Mouse (Mus musculus) cerebellum, adult (tissue): ENCODE results near the gene Snx30.
A peak's percentile ranks its signal among the peaks of the same experiment; 100 is the strongest.

Experiments
- ATAC-seq: cut with Nextera tagmentation; 2 replicates; pipeline ENCODE4 v1.9.2; 2017; ENCODE audit warnings: mild to moderate bottlenecking, moderate library complexity, mixed read lengths; ENCODE audit not compliant: insufficient number of reproducible peaks, low FRiP score, low TSS enrichment

Snx30 gene

DNA sequence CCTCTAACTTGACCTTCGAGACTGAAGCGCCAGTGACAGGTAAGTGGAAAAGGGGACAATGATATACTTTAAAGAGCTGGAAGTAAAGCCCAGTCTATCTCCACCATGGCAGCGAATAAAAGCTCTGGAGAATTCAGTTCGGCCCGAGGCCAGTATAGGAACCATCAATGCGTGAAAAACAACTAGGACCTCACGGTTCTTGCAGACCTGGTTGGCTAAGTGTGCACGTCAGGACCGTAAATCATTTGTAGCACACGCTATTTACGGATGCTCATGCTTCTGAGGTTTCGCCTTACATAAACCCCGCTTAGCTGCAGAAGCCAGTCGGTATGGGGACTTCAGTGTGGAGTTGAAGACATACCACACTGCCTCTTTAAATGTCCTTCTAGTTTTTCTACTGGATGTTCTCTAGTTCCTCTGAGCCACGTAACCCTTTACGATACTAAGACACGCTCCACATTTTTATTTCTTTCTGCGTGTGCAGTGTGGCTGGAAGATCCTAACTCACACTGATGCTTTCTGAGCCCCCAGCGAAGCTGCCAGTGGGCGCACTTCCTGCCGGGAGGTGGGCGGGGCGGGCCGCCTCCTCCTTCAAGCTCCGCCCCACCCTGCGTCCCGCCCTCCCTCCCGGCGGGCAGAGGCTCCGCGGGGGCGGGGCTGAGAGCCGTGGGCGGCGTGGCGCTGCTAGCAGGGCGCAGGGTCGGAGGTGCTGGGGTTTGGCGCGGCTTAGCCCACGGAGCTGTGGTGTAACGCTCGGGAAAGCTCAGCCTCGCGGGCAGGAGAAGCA is at the start of gene Snx30:
TSS of gene Snx30 (plus strand) at position 660 of the 787 bp plus-strand sequence.
- ATAC-seq: peak; percentile 68

DNA sequence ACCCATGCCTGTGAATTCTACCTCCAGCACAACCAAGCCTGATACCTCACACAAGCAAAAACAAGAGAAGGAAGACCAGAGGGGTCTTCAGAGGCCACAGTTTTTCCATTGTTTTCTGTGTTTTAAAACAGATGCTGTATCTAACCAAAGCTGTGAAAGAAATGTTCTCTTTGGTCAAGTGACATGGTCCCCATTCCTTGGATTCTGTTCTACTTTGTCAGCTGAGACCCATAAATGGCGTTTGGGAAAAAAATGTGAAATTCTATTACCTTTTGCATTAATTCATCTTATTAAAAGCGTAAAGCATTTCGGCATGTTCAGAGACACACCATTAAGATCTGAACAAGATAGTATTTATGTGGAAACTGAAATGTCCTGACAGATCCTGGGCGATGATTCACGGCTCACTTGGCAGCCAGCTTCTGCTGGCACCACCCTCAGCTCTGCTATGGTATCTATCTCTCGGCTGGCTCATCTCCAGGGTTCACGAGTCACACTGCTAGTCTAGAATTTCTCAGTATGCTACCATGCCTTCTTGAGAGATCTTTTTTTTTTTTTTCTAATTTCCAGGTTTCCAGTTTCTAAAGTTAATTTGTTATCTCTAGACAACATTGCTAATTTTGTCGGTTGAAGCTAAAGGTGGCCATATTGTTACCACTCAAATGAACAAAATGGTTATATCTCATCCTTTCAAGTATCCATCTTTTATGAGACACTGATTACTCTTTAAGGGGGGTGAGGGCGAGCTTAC is 49.1 kb upstream of the Snx30 start:
- peak; percentile 85 for ATAC-seq

DNA sequence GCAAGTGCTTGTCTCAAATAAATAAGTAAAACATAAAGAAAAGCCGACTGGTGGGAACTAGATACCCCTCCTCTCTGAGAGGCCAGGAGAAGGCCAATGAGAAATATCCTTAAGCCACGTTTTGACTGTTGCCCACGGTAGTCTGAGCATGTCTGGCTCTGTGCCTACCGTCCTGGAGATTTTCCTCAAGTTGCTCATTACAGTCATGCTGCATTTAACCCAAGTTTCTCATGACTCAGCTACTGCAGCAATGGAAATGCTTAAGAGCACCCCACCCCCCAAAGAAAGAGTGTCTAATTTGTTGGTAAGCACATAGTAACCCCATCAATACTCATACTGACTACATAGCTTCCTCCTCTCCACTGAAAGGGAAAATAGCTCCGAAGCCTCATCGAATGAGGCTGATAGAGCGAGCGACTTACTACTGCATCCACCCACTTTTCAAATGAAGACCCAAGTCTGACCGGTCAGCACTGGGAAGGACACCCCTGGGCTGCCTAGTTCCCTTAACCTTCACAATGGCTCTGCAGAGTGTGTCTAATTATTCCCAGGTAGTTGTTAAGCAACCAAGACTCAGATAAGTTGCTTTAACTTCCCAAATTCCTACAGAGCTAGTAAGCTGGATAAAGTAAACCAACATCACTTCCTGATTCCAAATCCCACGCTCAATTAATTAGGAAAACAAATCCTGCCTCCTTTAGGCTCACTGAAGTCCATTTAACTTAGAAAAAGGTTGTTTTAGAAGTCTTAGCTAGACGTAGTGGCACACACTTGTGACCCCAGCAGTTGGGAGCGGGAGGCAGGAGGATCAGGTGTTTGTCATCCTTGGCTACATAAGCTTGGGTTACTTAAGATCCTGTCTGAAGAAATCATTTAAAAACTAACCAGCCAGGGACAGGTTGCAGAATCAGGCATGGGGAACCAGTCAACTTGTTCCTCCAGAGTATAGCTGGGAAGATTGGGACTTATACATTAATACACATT is 47.9 kb upstream of the Snx30 start:
- no peak for ATAC-seq

- ATAC-seq: no peak
Observed at GRCm38 (mm10) chr4:59760016-59760415, 45.6 kb upstream of the Snx30 start.

GRCm38 (mm10) chr4:59760636-59761364 is 44.8 kb upstream of the Snx30 start:
- no peak for ATAC-seq

DNA sequence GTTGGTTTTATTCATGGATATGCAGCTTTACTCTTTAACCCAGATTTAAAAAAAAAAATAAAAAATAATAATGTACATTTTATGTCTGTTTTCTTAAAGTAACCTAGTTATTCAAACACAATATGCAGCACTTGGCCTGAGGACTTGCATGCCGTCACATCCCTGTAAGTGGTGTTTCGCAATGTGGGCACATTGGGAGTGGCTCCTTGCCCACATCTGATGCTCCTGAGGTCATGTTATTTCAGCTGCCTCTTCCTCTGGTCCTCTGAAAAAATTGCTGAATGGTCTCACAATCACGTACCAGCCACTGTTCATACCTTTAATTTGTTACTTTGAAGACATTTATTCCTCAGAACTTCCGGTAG is 44.3 kb upstream of the Snx30 start:
- no peak for ATAC-seq

GRCm38 (mm10) chr4:59764950-59765349 is 40.7 kb upstream of the Snx30 start:
- ATAC-seq: no peak

DNA sequence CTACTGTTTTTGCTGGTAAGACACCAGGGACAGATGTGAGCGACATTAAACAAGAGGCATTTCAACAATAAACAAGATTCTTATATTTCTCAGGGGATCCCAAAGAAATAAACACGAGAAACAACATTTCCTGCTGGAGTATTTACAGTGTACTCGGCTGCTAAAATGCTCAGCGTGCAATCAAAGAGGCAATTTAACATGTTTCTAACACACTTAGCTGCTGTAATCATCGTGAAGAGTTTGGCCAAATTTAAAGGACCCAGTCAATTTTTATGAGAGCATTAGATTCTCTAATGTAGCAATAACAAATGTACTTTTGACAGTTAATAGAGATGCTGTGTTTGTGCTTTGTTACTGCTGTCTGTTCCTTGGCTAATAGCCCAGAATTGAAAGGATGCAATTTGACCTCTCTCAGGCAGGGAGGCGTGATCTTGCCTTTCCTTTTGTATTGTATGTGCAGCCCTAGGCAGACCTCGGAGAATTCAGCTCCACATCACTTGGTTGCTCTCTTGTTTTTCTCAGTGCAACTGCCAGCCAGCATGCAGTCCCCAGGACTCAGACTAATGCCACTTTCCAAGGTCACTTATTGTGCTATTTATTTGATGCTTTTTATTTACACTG is 40.1 kb upstream of the Snx30 start:
- no peak for ATAC-seq

DNA sequence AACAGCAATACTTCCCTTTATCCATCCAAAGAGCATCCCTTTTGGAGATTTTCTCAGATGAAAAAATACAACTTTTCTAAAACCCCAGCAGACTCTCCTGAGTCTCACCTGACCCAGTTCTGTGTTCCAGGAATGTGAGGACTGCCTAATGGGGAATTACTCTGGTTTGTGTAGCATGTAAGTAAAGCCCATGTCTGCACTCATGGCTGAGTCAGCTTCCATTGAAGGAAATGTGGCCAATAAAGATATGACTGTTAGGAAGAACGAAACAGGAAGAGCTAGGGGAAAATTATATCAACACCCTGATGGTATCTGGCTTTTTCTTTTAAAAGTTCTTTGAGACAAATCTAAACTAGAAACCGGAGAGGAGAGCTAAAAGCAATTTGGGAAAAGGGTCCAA is 37.9 kb upstream of the Snx30 start:
- no peak for ATAC-seq

DNA sequence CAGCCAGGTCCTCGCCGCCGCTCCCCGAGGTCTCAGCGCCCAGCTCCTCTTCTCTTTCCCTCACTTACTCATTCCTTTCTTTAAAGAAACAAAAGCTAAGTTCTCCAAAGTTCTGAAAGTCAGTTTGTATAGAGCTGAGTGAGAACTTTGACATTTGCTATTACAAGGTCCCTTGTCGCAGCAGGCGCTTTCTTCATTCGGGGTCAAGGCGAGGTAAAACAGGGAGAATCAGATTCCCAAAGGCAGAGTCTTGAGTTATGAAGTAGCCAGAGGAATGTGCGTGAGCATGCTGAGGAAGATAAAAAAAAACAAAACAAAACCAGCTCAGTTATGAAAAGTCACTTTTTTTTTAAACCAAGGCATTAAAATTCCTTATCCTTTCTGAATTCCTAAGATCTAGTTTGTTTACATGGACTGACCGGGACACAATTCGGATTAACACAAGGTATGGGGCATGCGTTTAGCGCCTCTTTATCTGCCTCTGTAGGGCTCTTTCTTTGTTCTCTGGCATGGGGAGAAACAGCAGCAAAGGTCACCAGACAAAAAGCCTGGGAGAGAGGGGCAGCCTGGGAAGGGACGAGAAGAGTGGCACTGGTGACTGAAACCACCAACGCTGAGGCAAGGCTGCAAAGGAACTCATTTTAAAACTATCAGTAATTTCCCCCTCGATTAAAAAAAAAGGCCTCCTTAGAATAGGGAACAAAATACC is 33.3 kb upstream of the Snx30 start:
- ATAC-seq: no peak

- no peak for ATAC-seq
Observed at GRCm38 (mm10) chr4:59777828-59778227, 27.8 kb upstream of the Snx30 start.

GRCm38 (mm10) chr4:59780568-59780967 is 25.1 kb upstream of the Snx30 start:
- ATAC-seq: no peak

DNA sequence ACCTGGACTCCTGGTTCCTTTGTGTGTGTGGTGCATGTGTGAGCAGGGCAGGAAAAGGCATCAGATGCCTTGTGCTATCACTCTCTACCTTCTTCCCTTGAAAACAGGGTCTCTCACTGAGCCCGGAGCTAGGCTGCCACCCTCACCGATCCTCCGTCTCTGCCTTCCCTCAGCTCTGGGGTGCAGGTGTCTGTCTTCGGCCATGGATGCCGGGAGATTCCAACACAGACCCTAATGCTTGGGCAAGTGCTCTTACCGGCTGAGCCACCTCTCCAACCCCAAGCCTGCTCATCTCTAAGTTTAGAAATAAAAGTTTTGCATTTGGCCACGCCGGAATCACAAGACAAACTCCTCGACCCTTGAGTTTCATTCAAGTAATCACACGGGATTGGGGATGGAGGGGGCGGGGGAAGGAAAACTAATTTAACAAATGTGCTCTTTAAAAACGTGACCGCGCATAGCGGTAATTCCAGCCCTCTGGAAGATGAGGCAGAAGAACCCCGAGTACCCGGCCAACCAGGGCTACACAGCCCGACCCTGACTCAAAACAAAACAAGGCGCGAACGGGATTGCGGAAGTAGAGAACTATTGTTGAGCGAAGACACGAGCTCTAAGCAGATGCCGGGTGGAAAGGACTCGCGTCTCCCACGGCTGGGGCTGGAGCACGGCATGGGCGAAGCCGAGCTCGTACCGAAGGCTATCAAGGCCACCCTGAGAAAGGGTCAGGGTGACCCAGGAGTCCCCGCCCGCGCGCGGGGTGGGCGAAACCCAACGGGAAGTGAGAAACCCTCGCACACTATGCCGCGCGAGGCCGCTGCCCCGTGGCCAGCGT is 22.6 kb upstream of the Snx30 start:
- no peak for ATAC-seq

DNA sequence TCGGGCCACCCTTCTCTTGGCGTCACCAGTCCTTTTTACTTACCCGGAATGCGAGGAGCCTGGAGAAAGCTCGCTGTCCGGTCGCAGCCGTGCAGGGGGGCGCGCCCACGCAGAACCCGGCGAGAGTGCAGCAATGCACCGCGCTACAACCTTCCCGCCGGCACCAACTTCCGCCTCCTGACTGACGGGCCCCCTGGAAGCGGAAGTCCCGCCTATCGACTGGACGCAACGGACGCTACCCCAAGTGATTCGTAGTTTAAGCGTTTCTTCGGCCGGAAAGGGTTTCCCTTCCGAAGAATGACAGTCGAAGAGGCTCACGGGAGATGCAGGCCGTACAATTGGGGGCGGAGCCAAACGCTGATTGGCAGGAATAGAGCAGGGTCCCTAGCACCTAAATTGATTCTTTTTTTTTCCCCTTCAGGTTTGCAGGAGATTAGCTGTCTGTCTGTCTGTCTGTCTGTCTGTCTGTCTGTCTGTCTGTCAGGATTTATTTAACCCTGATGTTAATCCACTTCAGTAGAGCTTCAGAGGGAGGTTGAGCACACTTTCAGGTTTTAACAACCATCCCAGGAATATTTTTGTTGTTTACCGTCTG is 21.9 kb upstream of the Snx30 start:
- peak; percentile 99 for ATAC-seq

GRCm38 (mm10) chr4:59785412-59785811 is 20.2 kb upstream of the Snx30 start:
- no peak for ATAC-seq

DNA sequence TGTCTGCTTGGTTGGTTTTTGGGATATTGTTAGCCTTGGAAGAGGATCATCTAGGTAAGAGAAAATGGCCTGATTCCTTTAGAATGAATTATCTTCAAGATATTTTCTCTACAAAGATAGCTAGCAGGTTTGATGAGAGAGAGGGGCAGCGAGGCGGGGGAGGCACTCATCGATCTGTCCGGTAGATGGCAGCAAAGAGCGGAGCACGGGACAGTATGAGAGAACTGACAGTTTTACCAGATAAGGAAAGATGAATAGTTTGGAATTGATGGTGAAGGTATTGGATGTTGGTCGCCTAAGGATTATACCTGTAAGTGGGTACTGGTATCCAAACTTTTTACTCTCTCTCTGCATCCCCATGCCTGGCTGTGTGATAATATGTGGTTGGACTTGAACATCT is 19.0 kb upstream of the Snx30 start:
- no peak for ATAC-seq

DNA sequence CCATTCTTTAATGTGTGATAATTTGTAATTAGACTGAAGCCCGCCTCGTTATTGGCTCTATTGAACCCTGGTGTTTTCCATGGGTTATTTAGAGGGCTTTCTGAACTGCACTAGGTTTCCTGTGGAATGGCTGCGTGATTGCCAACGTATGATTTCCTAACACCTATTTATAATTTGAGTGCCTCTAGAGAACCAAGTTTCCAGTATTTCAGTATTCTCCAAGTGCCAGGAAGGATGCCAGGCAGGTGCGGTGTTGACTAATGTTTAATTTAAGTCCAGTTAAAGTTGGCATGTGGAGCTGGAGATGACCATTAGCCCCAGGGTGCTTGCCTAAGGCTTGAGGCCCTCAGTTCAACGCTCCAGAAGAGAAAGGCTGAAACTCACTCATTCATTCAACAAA is 18.5 kb upstream of the Snx30 start:
- no peak for ATAC-seq

GRCm38 (mm10) chr4:59789015-59789414 is 16.6 kb upstream of the Snx30 start:
- no peak for ATAC-seq
